In genomic region chr5:123068115-123068514, GRCm38 (mm10) we compare ENCODE assay signal across 9 mouse cellular contexts. TPM values are rescaled to one million over a fixed set of nuclear protein-coding genes. Genes with fewer than 3 reads are reported as not detected.
DNase-seq lines count a peak whose midpoint lies in the region; ATAC-seq and TF ChIP-seq lines count a peak whose summit lies in the region.
"Had no signal": no experiment of that assay in that cellular context is flagged by ENCODE, and none has a peak within 500 bp of the region (broad histone marks: within the 10 kb centered on the region; RNA-seq: fewer than 3 reads in every experiment).

Gene Tmem120b, plus strand, starts transcription at chr5:123068415.

- no peak for TF ChIP-seq RAD21 in MEL (IDR thresholded peaks at IDR 0.05; ENCODE audit: low read depth, low read length)

- WGBS in hindbrain, embryonic 10.5 days, result 87% methylated on average over 12 of the region's 12 CpGs
- 87% methylated on average over 12 of the region's 12 CpGs for WGBS in hindbrain, embryonic 11.5 days
- 91% methylated on average over 12 of the region's 12 CpGs for WGBS in forebrain, postnatal 0 days
- WGBS in midbrain, postnatal 0 days, result 90% methylated on average over 12 of the region's 12 CpGs

- ATAC-seq in hindbrain, embryonic 11.5 days (ENCODE audit: low FRiP score), result no peak
- ATAC-seq in forebrain, postnatal 0 days, result no peak
- ATAC-seq in midbrain, postnatal 0 days (ENCODE audit: low FRiP score), result no peak

- DNase-seq in hindbrain, embryonic 10.5 days (ENCODE audit: low spot score), result no peak
- no peak for DNase-seq in hindbrain, embryonic 11.5 days (ENCODE audit: low spot score)
- DNase-seq in MEL (ENCODE audit: low read depth, low spot score), result peak; percentile 21
- no peak for DNase-seq in forebrain, postnatal 0 days
- no peak for DNase-seq in layer of hippocampus, postnatal 10 days (ENCODE audit: low spot score in 2 of 2)
- no peak for DNase-seq in midbrain, postnatal 0 days (ENCODE audit: low spot score)
- no peak for DNase-seq in T-cell, adult 2 months (ENCODE audit: low spot score)
- no peak for DNase-seq in spleen, postnatal 36 days (ENCODE audit: low spot score in 2 of 2)

- 0 out of 2 replicates have a peak, but pooled peaks cover 3% of the 10 kb centered on the region for H3K4me1 ChIP-seq in hindbrain, embryonic 10.5 days (replicated peaks)
- H3K4me1 ChIP-seq in hindbrain, embryonic 11.5 days (replicated peaks; ENCODE audit: control insufficient read depth, insufficient read depth, low read length), result no peaks in the 10 kb centered on the region
- peaks cover 0 to 6% of the 10 kb centered on the region in 2 experiments; a peak in 1 of 4 replicates for H3K4me1 ChIP-seq in MEL (ENCODE audit: control insufficient read depth in 1 of 2, insufficient read depth in 2 of 2, low read length in 2 of 2)
- no peaks in the 10 kb centered on the region for H3K4me1 ChIP-seq in forebrain, postnatal 0 days (ENCODE audit: insufficient read depth)
- H3K4me1 ChIP-seq in midbrain, postnatal 0 days (ENCODE audit: insufficient read depth, low read length), result no peaks in the 10 kb centered on the region

- H3K79me2 ChIP-seq in MEL (ENCODE audit: control insufficient read depth, insufficient read depth, low read length, poor library complexity), result no peaks in the 10 kb centered on the region

- no peak within 1 kb of the TSS for H3K4me2 ChIP-seq in hindbrain, embryonic 11.5 days (replicated peaks; ENCODE audit: low read depth, low read length)
- H3K4me2 ChIP-seq in forebrain, postnatal 0 days (ENCODE audit: low read depth), result no peak within 1 kb of the TSS
- H3K4me2 ChIP-seq in midbrain, postnatal 0 days (ENCODE audit: low read depth, low read length, poor library complexity, severe bottlenecking), result no peak within 1 kb of the TSS

- no peak within 1 kb of the TSS for H3K27ac ChIP-seq in hindbrain, embryonic 10.5 days
- H3K27ac ChIP-seq in hindbrain, embryonic 11.5 days (ENCODE audit: low read depth, low read length), result no peak within 1 kb of the TSS
- peak within 1 kb of the TSS; percentile 58 for H3K27ac ChIP-seq in MEL (ENCODE audit: control insufficient read depth, low read depth, low read length)
- no peak within 1 kb of the TSS for H3K27ac ChIP-seq in forebrain, postnatal 0 days (ENCODE audit: low read depth, low read length)
- H3K27ac ChIP-seq in midbrain, postnatal 0 days (ENCODE audit: low read depth, low read length), result no peak within 1 kb of the TSS

- no peaks in the 10 kb centered on the region for H3K36me3 ChIP-seq in hindbrain, embryonic 10.5 days
- no peaks in the 10 kb centered on the region for H3K36me3 ChIP-seq in hindbrain, embryonic 11.5 days (ENCODE audit: control insufficient read depth, insufficient read depth, low read length)
- peaks cover 0 to 4% of the 10 kb centered on the region in 2 experiments; a peak in 1 of 4 replicates for H3K36me3 ChIP-seq in MEL (ENCODE audit: control insufficient read depth in 1 of 2, insufficient read depth in 2 of 2, low read length in 2 of 2)
- no peaks in the 10 kb centered on the region for H3K36me3 ChIP-seq in forebrain, postnatal 0 days (ENCODE audit: insufficient read depth)
- no peaks in the 10 kb centered on the region for H3K36me3 ChIP-seq in midbrain, postnatal 0 days (ENCODE audit: insufficient read depth, low read length)
- H3K36me3 ChIP-seq: G1E had no signal

- no peak for TF ChIP-seq CTCF in MEL (IDR thresholded peaks at IDR 0.05 in 2 of 3, conservative IDR thresholded peaks at IDR 0.05 in 1 of 3; ENCODE audit: control insufficient read depth in 1 of 3, insufficient read depth in 1 of 3, low read depth in 2 of 3, low read length in 3 of 3, poor library complexity in 1 of 3, severe bottlenecking in 1 of 3)
- TF ChIP-seq CTCF in forebrain, postnatal 0 days (IDR thresholded peaks at IDR 0.05; ENCODE audit: low read depth), result no peak
- no peak for TF ChIP-seq CTCF in midbrain, postnatal 0 days (IDR thresholded peaks at IDR 0.05)

- H3K9ac ChIP-seq in hindbrain, embryonic 11.5 days (ENCODE audit: low read depth, low read length), result no peak within 1 kb of the TSS
- H3K9ac ChIP-seq in MEL (ENCODE audit: control insufficient read depth, low read depth, low read length, poor library complexity, severe bottlenecking), result peak within 1 kb of the TSS; percentile 49
- no peak within 1 kb of the TSS for H3K9ac ChIP-seq in forebrain, postnatal 0 days
- H3K9ac ChIP-seq in midbrain, postnatal 0 days (replicated peaks; ENCODE audit: low read length, poor library complexity, severe bottlenecking), result no peak within 1 kb of the TSS

- H3K27me3 ChIP-seq in hindbrain, embryonic 10.5 days (ENCODE audit: insufficient read depth, poor library complexity, severe bottlenecking), result no peaks in the 10 kb centered on the region
- no peaks in the 10 kb centered on the region for H3K27me3 ChIP-seq in hindbrain, embryonic 11.5 days (ENCODE audit: control insufficient read depth, insufficient read depth, low read length)
- H3K27me3 ChIP-seq in MEL (ENCODE audit: control insufficient read depth in 1 of 2, insufficient read depth in 2 of 2, low read length in 2 of 2), result no peaks in the 10 kb centered on the region
- H3K27me3 ChIP-seq in forebrain, postnatal 0 days (ENCODE audit: insufficient read depth, low read length), result no peaks in the 10 kb centered on the region
- H3K27me3 ChIP-seq in midbrain, postnatal 0 days (ENCODE audit: insufficient read depth, low read length), result no peaks in the 10 kb centered on the region

- H3K9me3 ChIP-seq in hindbrain, embryonic 10.5 days, result no peaks in the 10 kb centered on the region
- H3K9me3 ChIP-seq in hindbrain, embryonic 11.5 days (ENCODE audit: control insufficient read depth, low read length), result no peaks in the 10 kb centered on the region
- no peaks in the 10 kb centered on the region for H3K9me3 ChIP-seq in MEL (replicated peaks; ENCODE audit: insufficient read depth, low read length)
- H3K9me3 ChIP-seq in forebrain, postnatal 0 days (ENCODE audit: low read length), result no peaks in the 10 kb centered on the region
- no peaks in the 10 kb centered on the region for H3K9me3 ChIP-seq in midbrain, postnatal 0 days (ENCODE audit: low read length)
- H3K9me3 ChIP-seq: G1E had no signal

- no peak for TF ChIP-seq POLR2A in MEL (IDR thresholded peaks at IDR 0.05; ENCODE audit: control insufficient read depth in 1 of 2, insufficient read depth in 1 of 2, low read depth in 1 of 2, low read length in 2 of 2, poor library complexity in 1 of 2)

- H3K4me3 ChIP-seq in hindbrain, embryonic 10.5 days, result no peak within 1 kb of the TSS
- no peak within 1 kb of the TSS for H3K4me3 ChIP-seq in hindbrain, embryonic 11.5 days (ENCODE audit: low read depth, low read length)
- 0 out of 4 replicates have a peak within 1 kb of the TSS, but pooled peaks have one; percentile 1 to 18 for H3K4me3 ChIP-seq in MEL (ENCODE audit: control insufficient read depth in 1 of 2, insufficient read depth in 1 of 2, low read depth in 2 of 2, low read length in 2 of 2)
- H3K4me3 ChIP-seq in forebrain, postnatal 0 days (ENCODE audit: low read depth, low read length), result no peak within 1 kb of the TSS
- no peak within 1 kb of the TSS for H3K4me3 ChIP-seq in midbrain, postnatal 0 days (ENCODE audit: low read depth, low read length)

- no peak for TF ChIP-seq EP300 in MEL (IDR thresholded peaks at IDR 0.05; ENCODE audit: low read depth in 1 of 2, low read length in 2 of 2)

TF ChIP-seq in MEL, 35 proteins besides CTCF, POLR2A, EP300 and RAD21:
- TF ChIP-seq MYC (IDR thresholded peaks at IDR 0.05; ENCODE audit: low read depth, low read length) (no peak), RCOR1 (IDR thresholded peaks at IDR 0.05; ENCODE audit: low read depth, low read length) (no peak), MYB (IDR thresholded peaks at IDR 0.05; ENCODE audit: low read depth, low read length) (no peak), TCF12 (IDR thresholded peaks at IDR 0.05; ENCODE audit: low read depth, low read length) (no peak), MAZ (IDR thresholded peaks at IDR 0.05; ENCODE audit: low read depth, low read length) (no peak), ZC3H11A (IDR thresholded peaks at IDR 0.05; ENCODE audit: low read depth, low read length) (no peak), USF2 (IDR thresholded peaks at IDR 0.05; ENCODE audit: borderline replicate concordance in 1 of 2, insufficient read depth in 1 of 2, low read depth in 1 of 2, low read length in 2 of 2) (no peak), SIN3A (IDR thresholded peaks at IDR 0.05; ENCODE audit: low read length) (no peak; the same call in 1 of the 2 replicates), USF1 (IDR thresholded peaks at IDR 0.05; ENCODE audit: low read depth, low read length) (no peak), HCFC1 (IDR thresholded peaks at IDR 0.05; ENCODE audit: low read depth, low read length) (no peak), CHD1 (IDR thresholded peaks at IDR 0.05; ENCODE audit: low read depth, low read length) (no peak), E2F4 (IDR thresholded peaks at IDR 0.05; ENCODE audit: borderline replicate concordance, low read depth, low read length) (no peak), BHLHE40 (IDR thresholded peaks at IDR 0.05; ENCODE audit: borderline replicate concordance, low read depth, low read length) (no peak), ETS1 (IDR thresholded peaks at IDR 0.05; ENCODE audit: low read depth, low read length) (no peak), ELF1 (IDR thresholded peaks at IDR 0.05; ENCODE audit: low read depth, low read length) (no peak), MEF2A (IDR thresholded peaks at IDR 0.05; ENCODE audit: extremely low read depth, insufficient replicate concordance, low read depth, low read length, poor library complexity, severe bottlenecking) (no peak)

RNA-seq across cellular contexts. Expression of gene Tmem120b, which starts in this region (rescaled TPM):
- polyA plus RNA-seq in hindbrain, embryonic 10.5 days (2016; fragmentation: Nextera tagmentation; extraction: Ambion mirVana), result 12.9 and 13.4 TPM in 2 replicates
- 7.8 and 9.0 TPM in 2 replicates for polyA plus RNA-seq in hindbrain, embryonic 11.5 days (2014; fragmentation: Nextera tagmentation; extraction: Ambion mirVana)
- total RNA-seq in MEL (2012; rRNA removed), result 4.3 and 6.8 TPM in 2 replicates
- 1 to 10 TPM in 1 of 2 experiments, not detected in 1; 5.6 TPM for polyA plus RNA-seq in MEL (2012; ENCODE audit: insufficient read depth in 1 of 2, insufficient read length in 2 of 2, low read depth in 1 of 2, low replicate concordance in 2 of 2, missing spikeins in 1 of 2)
- 18.0 and 18.1 TPM in 2 replicates for total RNA-seq in forebrain, postnatal 0 days (2014; rRNA removed)
- 21.2 and 22.2 TPM in 2 replicates for polyA plus RNA-seq in forebrain, postnatal 0 days (2015; fragmentation: Nextera tagmentation; extraction: Ambion mirVana)
- total RNA-seq in layer of hippocampus, postnatal 10 days (2021), result 10 to 100 TPM; 19.6 to 24.5 TPM
- 13.3 and 16.2 TPM in 2 replicates for total RNA-seq in midbrain, postnatal 0 days (2014; rRNA removed)
- polyA plus RNA-seq in midbrain, postnatal 0 days (2015; fragmentation: Nextera tagmentation; extraction: Ambion mirVana), result 17.1 and 19.7 TPM in 2 replicates

Comparison
In these comparisons a context has a peak if more than half of its experiments do, and no peak if none do; other contexts are left out.
1. H3K4me3 ChIP-seq: peak in MEL (2 of 2); none in hindbrain, embryonic 10.5 days (single experiment), hindbrain, embryonic 11.5 days (single experiment), forebrain, postnatal 0 days (single experiment) and midbrain, postnatal 0 days (single experiment).